Mouse (Mus musculus) stomach, postnatal 0 days (tissue): ENCODE results near the gene Stim1. TPM values are rescaled to one million over a fixed set of nuclear protein-coding genes. Genes with fewer than 3 reads are reported as not detected.
A peak's percentile ranks its signal among the peaks of the same experiment; 100 is the strongest.

ENCODE experiments used
- ATAC-seq: fragments of 200-750 bp; cut with Nextera tagmentation; 2 replicates; pipeline ENCODE4 v1.8.0; 2017; ENCODE audit not compliant: low FRiP score, low TSS enrichment
- DNase-seq: peaks from one replicate; pipeline ENCODE4 v3.0.0-alpha.2; 2016; ENCODE audit warnings: low spot score
- H3K27ac ChIP-seq: fragments of 300-500 bp; sonication (generic); replicated peaks from 2 replicates; pipeline ENCODE4 v1.5.1; 2014; ENCODE audit warnings: mild to moderate bottlenecking, control low read depth
- H3K27me3 ChIP-seq: fragments of 300-500 bp; sonication (generic); 2 replicates; pipeline ENCODE4 v1.6.1; 2014; ENCODE audit warnings: low read length; ENCODE audit not compliant: control insufficient read depth, insufficient read depth
- H3K36me3 ChIP-seq: fragments of 300-500 bp; sonication (generic); 2 replicates; pipeline ENCODE4 v1.6.1; 2014; ENCODE audit warnings: low read length, mixed read lengths; ENCODE audit not compliant: control insufficient read depth, insufficient read depth
- H3K4me1 ChIP-seq: fragments of 300-500 bp; sonication (generic); replicated peaks from 2 replicates; pipeline ENCODE4 v1.6.1; 2014; ENCODE audit warnings: antibody characterized with exemption; ENCODE audit not compliant: control insufficient read depth, insufficient read depth
- H3K4me2 ChIP-seq: fragments of 300-500 bp; sonication (generic); replicated peaks from 2 replicates; pipeline ENCODE4 v1.6.1; 2014; ENCODE audit warnings: low read depth, mild to moderate bottlenecking, control low read depth, moderate library complexity
- H3K4me3 ChIP-seq: fragments of 300-500 bp; sonication (generic); 2 replicates; pipeline ENCODE4 v1.5.1; 2014; ENCODE audit warnings: low read depth, low read length, control low read depth
- H3K9ac ChIP-seq: fragments of 300-500 bp; sonication (generic); 2 replicates; pipeline ENCODE4 v1.6.1; 2014; ENCODE audit warnings: mild to moderate bottlenecking, low read length, control low read depth, mixed read lengths
- H3K9me3 ChIP-seq: fragments of 300-500 bp; sonication (generic); 2 replicates; pipeline ENCODE4 v1.6.1; 2016; ENCODE audit warnings: low read length; ENCODE audit not compliant: control insufficient read depth
- CTCF ChIP-seq: IDR thresholded peaks from 2 replicates; pipeline ENCODE4 v1.5.1; 2016; ENCODE audit warnings: antibody characterized with exemption, low read depth, mild to moderate bottlenecking, moderate library complexity
- EP300 ChIP-seq: optimal IDR thresholded peaks from 2 replicates; pipeline ENCODE3; 2016; ENCODE audit warnings: antibody characterized with exemption
- WGBS: fragments of 180-500 bp; shearing (Covaris S2); extraction: QIAGEN DNeasy Blood & Tissue Kit; methylation state at CpG from one replicate; pipeline ENCODE4 v1.1.7; 2014; 5-methylcytosine and 5-hydroxymethylcytosine counted together
- polyA plus RNA-seq: library from polyadenylated mRNA; unstranded; fragments of >200 nt; fragmentation: Nextera tagmentation; extraction: Ambion mirVana; gene quantifications from 2 replicates; pipeline ENCODE4 v1.2.1, GENCODE M21; 2015

Gene Stim1
- polyA plus RNA-seq, 1 experiment from 2014 or later: 26.4 TPM

DNA sequence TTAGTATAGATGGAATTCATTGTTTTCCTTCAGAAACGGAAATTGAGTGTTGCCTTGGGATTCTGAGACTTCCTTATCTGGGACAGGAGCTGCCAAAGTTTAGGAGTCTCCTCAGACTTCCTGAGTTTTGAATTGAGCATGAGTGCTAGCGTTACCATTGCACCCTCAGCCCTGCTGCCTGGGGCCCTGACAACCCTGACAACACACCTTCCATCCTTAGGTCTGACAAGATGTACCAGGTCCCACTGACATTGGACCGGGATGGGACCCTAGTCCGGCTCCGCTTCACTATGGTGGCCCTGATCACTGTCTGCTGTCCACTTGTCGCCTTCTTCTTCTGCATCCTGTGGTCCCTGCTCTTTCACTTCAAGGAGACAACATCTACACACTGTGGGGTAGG, 41.6 kb upstream of the Stim1 start:
- Histone ChIP-seq H3K4me2 (no peak overlapping the region), H3K9me3 (no peaks in the 10 kb centered on the region), H3K27me3 (no peaks in the 10 kb centered on the region), H3K9ac (no peak overlapping the region), H3K4me1 (no peaks in the 10 kb centered on the region), H3K27ac (no peak overlapping the region), H3K36me3 (no peaks in the 10 kb centered on the region), H3K4me3 (no peak overlapping the region)
- WGBS: 91% methylated on average over 6 of the region's 6 CpGs
- DNase-seq: peak; percentile 6
- no peak for ATAC-seq
- no peak for TF ChIP-seq EP300
- no peak for TF ChIP-seq CTCF

DNA sequence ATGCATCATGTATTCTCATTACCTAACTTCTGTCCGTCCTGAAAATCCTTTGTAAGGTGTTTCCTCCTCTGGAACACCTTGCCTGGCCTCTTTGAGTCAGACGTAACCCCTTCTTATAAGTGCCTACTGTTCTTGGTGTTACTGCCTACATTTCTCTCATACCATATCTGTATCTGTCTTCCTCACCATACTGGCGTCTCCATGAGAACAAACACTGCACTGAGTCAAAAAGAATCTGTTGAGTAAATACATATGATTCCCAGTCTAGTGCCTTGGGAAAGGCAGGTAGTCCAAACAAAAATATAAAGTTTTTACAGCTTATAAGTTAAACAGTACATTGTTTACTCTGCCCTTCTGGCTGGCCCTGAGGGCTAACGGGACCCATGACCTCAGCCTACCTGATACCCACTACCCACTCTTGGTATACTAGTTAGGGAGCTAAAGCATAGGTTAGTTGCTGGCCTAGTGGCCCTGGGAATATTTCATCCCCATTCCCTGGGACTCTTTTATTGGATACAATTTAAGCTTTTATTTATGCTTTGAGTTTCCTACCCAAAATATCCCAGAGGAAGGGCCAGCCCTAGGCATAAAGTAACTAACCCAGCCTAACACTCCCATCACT, 39.4 kb upstream of the Stim1 start:
- no peaks in the 10 kb centered on the region for H3K27me3 ChIP-seq
- ATAC-seq: peak; percentile 41; the same call in 1 of the 2 replicates
- no peaks in the 10 kb centered on the region for H3K36me3 ChIP-seq
- no peak overlapping the region for H3K9ac ChIP-seq
- H3K4me2 ChIP-seq: no peak overlapping the region
- 59% methylated on average over 4 of the region's 4 CpGs for WGBS
- no peaks in the 10 kb centered on the region for H3K9me3 ChIP-seq
- peak; percentile 14 for DNase-seq
- 0 out of 2 replicates have a peak overlapping the region, but pooled peaks have one; percentile 1 for H3K27ac ChIP-seq
- TF ChIP-seq CTCF: no peak
- no peak for TF ChIP-seq EP300
- H3K4me3 ChIP-seq: no peak overlapping the region
- H3K4me1 ChIP-seq: no peaks in the 10 kb centered on the region

DNA sequence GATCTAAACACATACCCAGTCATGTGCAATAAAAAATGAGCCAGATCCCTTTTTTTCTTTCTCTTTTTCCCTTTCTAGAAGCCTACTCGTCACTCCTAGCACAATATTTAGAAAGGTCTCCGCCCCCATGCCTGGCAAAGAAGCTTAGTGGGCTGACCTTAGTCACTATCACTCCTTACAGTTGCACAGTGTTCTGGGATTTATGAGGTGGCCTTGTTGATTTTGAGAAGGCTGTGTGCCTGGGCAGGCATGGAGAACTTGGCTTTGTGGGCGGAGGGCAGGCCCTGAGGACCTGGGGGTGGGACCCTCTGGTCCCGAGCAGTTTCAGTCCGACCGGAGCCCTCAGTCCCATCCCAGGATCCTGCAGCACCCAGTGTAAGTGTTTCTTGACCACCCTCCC, 37.8 kb upstream of the Stim1 start:
- Histone ChIP-seq H3K36me3 (no peaks in the 10 kb centered on the region), H3K27me3 (no peaks in the 10 kb centered on the region), H3K9me3 (no peaks in the 10 kb centered on the region), H3K4me2 (no peak overlapping the region), H3K27ac (no peak overlapping the region), H3K4me1 (no peaks in the 10 kb centered on the region), H3K4me3 (no peak overlapping the region), H3K9ac (no peak overlapping the region)
- WGBS: 83% methylated on average over 6 of the region's 6 CpGs
- DNase-seq (peak; percentile 15), ATAC-seq (no peak)
- TF ChIP-seq CTCF (no peak), EP300 (no peak)

DNA sequence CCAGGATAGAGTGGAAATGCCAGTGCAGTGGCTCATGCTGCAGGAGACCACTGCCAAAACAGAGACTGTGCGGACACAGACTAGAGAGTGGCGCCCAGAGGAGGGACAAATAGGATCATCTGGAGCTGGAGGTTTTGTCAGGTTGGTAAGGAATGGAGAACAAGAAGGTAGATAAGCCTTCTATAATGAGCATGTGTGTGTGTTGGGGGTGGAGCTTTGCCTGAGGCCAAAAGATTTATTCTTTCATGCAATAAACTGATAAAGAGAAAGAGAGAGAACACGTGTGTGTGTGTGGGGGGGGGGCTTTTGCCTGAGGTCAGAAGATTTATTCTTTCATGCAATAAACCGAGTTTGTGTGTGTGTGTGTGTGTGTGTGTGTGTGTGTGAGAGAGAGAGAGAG, 34.5 kb upstream of the Stim1 start:
- Histone ChIP-seq H3K36me3 (peaks cover 6% of the 10 kb centered on the region), H3K4me2 (no peak overlapping the region), H3K9ac (no peak overlapping the region), H3K4me1 (no peaks in the 10 kb centered on the region), H3K4me3 (no peak overlapping the region), H3K9me3 (no peaks in the 10 kb centered on the region), H3K27ac (no peak overlapping the region), H3K27me3 (no peaks in the 10 kb centered on the region)
- DNase-seq (peak; percentile 13), ATAC-seq (no peak)
- TF ChIP-seq CTCF (no peak), EP300 (no peak)
- 58% methylated on average over 4 of the region's 4 CpGs for WGBS

DNA sequence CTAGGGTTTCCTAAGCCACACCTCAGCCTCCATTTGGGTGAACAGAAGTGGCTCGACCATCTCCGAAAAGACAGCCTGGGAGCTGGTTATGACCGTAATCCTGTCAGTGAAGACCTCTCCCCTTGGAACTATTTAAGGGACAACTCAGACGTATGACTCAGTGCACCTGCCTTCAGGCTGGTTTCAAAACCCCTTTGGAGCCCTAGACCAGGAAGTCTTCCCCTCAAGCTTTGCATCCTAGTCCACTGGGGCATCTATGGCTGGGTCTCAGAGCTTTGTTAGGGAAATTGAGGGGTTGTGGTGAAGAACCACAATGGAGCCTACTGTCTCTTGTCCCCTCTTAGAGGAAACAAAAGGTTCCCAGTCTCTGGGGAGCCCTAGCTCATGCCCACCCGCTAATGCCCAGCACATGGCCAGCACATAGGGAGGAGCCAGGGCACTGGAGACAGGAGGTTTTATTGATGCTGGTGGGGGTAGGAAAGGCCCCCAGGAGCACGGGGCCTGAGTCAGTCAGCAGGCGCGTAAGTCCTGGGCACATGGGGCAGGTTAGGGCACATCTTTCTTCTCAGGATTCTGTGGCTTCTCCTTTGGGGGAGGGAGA, 28.8 kb upstream of the Stim1 start:
- Histone ChIP-seq H3K9me3 (no peaks in the 10 kb centered on the region), H3K4me3 (no peak overlapping the region), H3K27ac (no peak overlapping the region), H3K9ac (no peak overlapping the region), H3K36me3 (peaks cover 14% of the 10 kb centered on the region), H3K4me2 (no peak overlapping the region), H3K27me3 (no peaks in the 10 kb centered on the region), H3K4me1 (no peaks in the 10 kb centered on the region)
- DNase-seq (no peak), ATAC-seq (no peak)
- 66% methylated on average over 8 of the region's 8 CpGs for WGBS
- no peak for TF ChIP-seq EP300
- TF ChIP-seq CTCF: no peak

DNA sequence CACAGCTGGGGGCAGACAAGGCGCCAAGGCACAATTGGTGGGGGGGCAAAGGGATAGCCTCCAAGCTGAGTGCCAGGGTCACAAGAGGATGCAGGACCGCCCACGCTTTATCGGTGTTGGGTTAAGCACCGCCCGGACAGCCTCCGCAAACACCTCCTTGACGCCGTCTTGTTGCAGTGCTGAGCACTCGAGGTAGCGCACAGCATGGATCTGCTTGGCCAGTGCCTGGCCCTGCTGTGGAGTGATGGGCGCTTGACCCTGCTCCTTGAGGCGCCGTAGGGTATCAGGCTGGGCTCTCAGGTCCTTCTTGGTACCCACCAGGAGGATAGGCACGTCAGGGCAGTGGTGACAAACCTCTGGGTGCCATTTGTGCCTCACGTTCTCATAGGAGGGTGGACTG, 28.0 kb upstream of the Stim1 start:
- Histone ChIP-seq H3K27me3 (no peaks in the 10 kb centered on the region), H3K4me2 (no peak overlapping the region), H3K9me3 (no peaks in the 10 kb centered on the region), H3K4me3 (no peak overlapping the region), H3K36me3 (peaks cover 14% of the 10 kb centered on the region), H3K27ac (no peak overlapping the region), H3K9ac (no peak overlapping the region), H3K4me1 (no peaks in the 10 kb centered on the region; the same call in none of the 2 replicates)
- no peak for DNase-seq
- TF ChIP-seq CTCF: no peak
- no peak for TF ChIP-seq EP300
- WGBS: 84% methylated on average over 16 of the region's 16 CpGs
- ATAC-seq: no peak
